Mouse (Mus musculus): Measurements from ENCODE around the gene Sesn1. TPM values are rescaled to one million over a fixed set of nuclear protein-coding genes. Genes with fewer than 3 reads are reported as not detected.

The Sesn1 gene
- polyA plus RNA-seq, 1 experiment from 2014 or later = 44.2 TPM

DNA sequence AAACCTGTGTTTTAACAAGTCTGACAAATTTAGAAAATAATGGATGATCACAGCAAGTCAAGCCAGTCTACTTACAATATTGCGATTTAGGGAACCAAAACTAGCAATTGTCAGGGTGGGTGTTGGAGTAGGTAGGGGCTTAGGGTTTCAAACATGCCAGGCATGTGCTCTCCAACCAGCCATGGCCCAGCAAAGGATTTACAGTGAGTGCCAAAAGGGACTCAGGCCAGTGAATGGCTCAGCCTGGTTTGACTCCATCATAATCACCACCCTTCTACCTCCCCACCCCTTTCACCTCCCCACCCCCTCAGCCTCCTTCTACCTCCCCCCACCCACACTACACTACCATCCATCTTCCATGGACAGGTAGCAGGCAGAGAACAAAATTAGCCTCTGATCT, 69.9 kb downstream of the Sesn1 start:
- no peaks in the 10 kb centered on the region for H3K36me3 ChIP-seq (ENCODE audit: poor library complexity, severe bottlenecking)
- no peak for ATAC-seq
- WGBS = 97% methylated on average over 1 of the region's 1 CpGs

DNA sequence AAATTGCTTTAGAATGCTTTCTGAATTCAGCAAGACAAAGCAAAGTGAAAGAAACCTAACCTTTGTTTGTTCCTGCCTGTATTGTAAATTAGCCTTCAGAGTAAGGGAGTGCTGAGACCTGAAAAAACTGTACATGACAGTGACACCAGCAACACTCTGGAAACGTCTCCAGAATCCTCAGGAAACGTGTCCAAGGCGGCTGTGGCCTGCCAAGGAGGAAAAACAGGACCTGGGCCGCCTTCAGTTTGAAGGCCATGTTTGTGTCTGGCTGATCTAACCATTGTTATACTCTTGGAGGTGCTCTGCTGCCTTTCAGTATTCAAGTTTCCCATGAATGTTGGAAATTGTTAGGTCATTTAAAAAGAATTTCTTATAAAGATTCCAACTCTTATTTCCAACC, 70.5 kb downstream of the Sesn1 start:
- Histone ChIP-seq H3K4me2 (no peak overlapping the region), H3K27ac (no peak overlapping the region), H3K36me3 (ENCODE audit: poor library complexity, severe bottlenecking) (no peaks in the 10 kb centered on the region), H3K27me3 (no peaks in the 10 kb centered on the region), H3K4me1 (peaks cover 10% of the 10 kb centered on the region), H3K4me3 (no peak overlapping the region), H3K9ac (no peak overlapping the region), H3K9me3 (replicated peaks) (no peaks in the 10 kb centered on the region)
- 59% methylated on average over 4 of the region's 4 CpGs for WGBS
- ATAC-seq = no peak

More for the DNA sequence above, 69.9 kb downstream of the Sesn1 start:
- Histone ChIP-seq H3K9me3 (replicated peaks) (no peaks in the 10 kb centered on the region), H3K27ac (no peak overlapping the region), H3K9ac (no peak overlapping the region), H3K4me1 (peaks cover 10% of the 10 kb centered on the region), H3K4me2 (no peak overlapping the region), H3K4me3 (no peak overlapping the region), H3K27me3 (no peaks in the 10 kb centered on the region)

- peaks cover 10% of the 10 kb centered on the region for H3K4me1 ChIP-seq
- no peak overlapping the region for H3K9ac ChIP-seq
- H3K4me3 ChIP-seq = no peak overlapping the region
- no peak overlapping the region for H3K27ac ChIP-seq
- 21% methylated on average over 1 of the region's 1 CpGs for WGBS
- H3K9me3 ChIP-seq (replicated peaks) = no peaks in the 10 kb centered on the region
- H3K4me2 ChIP-seq = no peak overlapping the region
- no peaks in the 10 kb centered on the region for H3K36me3 ChIP-seq (ENCODE audit: poor library complexity, severe bottlenecking)
- no peak for ATAC-seq
- no peaks in the 10 kb centered on the region for H3K27me3 ChIP-seq
These were observed 71.0 kb downstream of the Sesn1 start for GRCm38 (mm10) chr10:41880777-41881176.

- no peak overlapping the region for H3K9ac ChIP-seq
- H3K36me3 ChIP-seq (ENCODE audit: poor library complexity, severe bottlenecking) = no peaks in the 10 kb centered on the region
- no peaks in the 10 kb centered on the region for H3K27me3 ChIP-seq
- H3K4me3 ChIP-seq = no peak overlapping the region
- H3K9me3 ChIP-seq (replicated peaks) = no peaks in the 10 kb centered on the region
- no peak overlapping the region for H3K4me2 ChIP-seq
- no peak overlapping the region for H3K27ac ChIP-seq
- ATAC-seq = no peak; the same call in 1 of the 2 replicates
- H3K4me1 ChIP-seq = peaks cover 10% of the 10 kb centered on the region
- 11% methylated on average over 4 of the region's 4 CpGs for whole genome bisulfite sequencing
These were observed 71.7 kb downstream of the Sesn1 start for GRCm38 (mm10) chr10:41881438-41881837.

DNA sequence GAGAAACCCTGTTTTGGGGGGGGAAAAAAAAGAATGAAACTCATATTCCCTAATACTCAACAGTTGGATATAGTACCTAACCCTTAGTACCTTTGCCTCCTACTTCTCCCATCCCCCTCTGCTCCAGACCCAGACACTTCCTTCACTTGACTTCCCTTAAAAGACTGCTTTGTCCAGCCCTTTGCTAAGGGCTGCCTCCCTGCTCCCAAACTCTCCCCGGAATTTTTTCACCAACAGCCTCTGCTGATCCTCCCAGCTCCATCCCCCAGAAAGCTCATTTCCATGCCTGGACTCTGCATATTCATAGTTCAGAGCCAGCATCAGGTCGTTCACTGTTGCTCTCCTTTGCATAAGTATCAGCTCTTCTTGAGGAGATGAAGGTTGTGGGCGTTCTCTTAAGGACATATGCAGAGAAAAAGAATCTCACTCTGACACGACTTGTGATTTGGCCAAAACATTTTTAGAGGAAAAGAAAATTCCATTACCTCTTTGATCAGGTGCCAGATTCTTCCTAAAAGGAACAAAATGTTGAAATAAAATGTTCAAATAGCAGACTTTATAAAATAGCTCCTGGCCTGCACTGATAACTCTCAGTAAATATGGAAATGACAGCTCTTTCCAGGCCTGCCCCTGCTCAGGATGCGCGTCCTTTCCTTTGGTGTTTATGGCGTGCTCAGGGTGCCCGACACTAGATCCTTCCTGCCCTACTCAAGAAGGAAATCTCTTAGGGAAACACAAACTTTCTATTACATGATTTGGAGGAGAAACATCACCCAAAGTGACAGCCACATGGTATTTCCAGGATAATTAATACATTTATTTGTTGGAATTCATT, 74.2 kb downstream of the Sesn1 start:
- 57% methylated on average over 8 of the region's 8 CpGs for WGBS
- Histone ChIP-seq H3K4me1 (peaks cover 23% of the 10 kb centered on the region), H3K9me3 (replicated peaks) (no peaks in the 10 kb centered on the region), H3K36me3 (ENCODE audit: poor library complexity, severe bottlenecking) (no peaks in the 10 kb centered on the region), H3K27me3 (no peaks in the 10 kb centered on the region), H3K27ac (no peak overlapping the region), H3K9ac (no peak overlapping the region), H3K4me3 (no peak overlapping the region), H3K4me2 (no peak overlapping the region)
- ATAC-seq = no peak

DNA sequence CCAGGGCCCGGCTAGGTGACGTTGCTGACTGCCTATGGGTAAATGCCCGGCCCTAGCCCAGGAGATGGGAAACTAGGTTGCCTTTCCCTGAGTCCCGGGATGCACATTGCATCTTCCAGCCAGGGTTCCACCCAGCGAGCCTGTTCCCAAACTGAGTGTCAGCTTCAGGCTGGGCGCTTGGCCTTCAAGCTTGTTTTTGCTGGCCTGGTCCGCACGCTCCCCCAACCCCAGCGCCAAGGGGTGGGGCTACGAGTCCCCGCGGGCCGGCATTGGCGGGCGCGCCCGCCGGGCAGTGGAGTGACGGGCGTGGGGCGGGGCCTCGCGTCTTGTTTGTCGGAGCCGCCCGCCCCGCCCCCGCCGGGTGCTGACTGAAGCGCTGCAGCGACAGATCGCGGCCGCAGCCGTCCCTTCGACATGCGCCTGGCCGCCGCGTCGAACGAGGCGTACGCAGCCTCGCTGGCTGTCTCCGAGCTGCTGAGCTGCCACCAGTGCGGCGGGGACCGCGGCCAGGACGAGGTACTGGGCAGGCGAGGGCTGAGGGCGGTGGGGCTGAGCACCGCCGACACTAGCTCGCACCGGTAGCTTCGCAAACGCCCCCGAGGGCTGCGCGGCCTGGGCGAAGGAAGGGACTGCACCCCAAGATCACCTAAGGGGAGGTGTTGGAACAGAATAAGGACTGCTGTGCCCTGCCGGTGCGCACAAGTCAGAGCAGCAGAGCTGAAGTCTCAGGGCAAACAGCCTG, 77.5 kb downstream of the Sesn1 start:
- ATAC-seq = peak; percentile 98
- peak overlapping the region; percentile 76 for H3K4me2 ChIP-seq
- WGBS = 1% methylated on average over 52 of the region's 65 CpGs

DNA sequence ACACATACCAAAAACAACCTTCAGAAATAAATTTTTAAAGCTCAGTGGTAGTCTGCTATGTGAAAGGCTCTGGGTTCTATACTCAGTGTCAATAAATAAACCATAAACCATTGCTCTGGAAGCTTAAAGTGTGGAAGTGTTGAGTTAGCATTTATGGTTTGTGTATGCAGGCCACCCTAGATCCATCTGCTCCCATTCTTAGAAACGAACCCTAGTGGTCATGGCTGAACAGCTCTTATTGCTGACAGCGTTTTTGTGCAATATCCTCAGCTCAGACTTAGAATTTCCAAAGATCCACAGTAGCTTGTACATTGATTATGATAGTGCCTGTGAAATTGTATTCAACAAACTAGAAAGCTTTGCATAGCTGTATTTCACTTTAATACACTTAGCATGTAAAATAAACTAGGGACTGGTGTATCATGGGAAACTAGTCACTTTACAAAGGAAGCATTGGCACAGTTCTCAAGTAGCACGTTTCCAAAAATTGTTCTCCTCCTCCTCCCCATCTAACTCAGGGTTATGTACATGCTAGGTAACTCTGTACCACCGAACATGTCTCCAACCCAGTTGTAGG, 78.7 kb downstream of the Sesn1 start:
- 49% methylated on average over 4 of the region's 4 CpGs for WGBS
- peaks cover 25% of the 10 kb centered on the region for H3K4me1 ChIP-seq
- ATAC-seq = no peak
- no peaks in the 10 kb centered on the region for H3K27me3 ChIP-seq
- H3K36me3 ChIP-seq (ENCODE audit: poor library complexity, severe bottlenecking) = no peaks in the 10 kb centered on the region
- no peak overlapping the region; the same call in 1 of the 2 replicates for H3K27ac ChIP-seq
- no peak overlapping the region for H3K9ac ChIP-seq
- H3K4me3 ChIP-seq = peak overlapping the region; percentile 71
- no peaks in the 10 kb centered on the region for H3K9me3 ChIP-seq (replicated peaks)
- peak overlapping the region; percentile 76 for H3K4me2 ChIP-seq

More for the DNA sequence above, 77.5 kb downstream of the Sesn1 start:
- H3K4me3 ChIP-seq = peak overlapping the region; percentile 71
- no peaks in the 10 kb centered on the region for H3K27me3 ChIP-seq
- no peaks in the 10 kb centered on the region for H3K36me3 ChIP-seq (ENCODE audit: poor library complexity, severe bottlenecking)
- H3K4me1 ChIP-seq = peaks cover 22% of the 10 kb centered on the region
- H3K9me3 ChIP-seq (replicated peaks) = no peaks in the 10 kb centered on the region
- H3K9ac ChIP-seq = peak overlapping the region; percentile 86
- peak overlapping the region; percentile 95 for H3K27ac ChIP-seq

DNA sequence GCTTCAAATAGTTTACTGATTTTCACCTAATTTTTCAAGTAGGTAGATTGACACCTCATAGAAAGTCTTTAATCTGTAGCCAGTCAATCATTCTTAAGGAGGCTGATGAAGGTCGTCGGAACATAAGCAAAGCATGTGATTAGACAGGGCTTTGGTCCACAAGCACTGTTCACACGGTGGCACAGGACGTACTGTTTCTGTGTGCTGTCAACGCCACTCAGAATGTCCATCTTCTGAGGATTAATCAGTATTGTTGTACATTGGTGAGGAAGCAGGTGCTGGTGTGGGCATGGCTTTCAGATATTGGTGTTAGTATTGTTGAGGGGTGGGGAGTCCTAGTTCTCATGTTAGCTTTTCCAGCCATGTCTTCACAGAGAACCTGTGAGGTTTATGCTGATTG, 79.8 kb downstream of the Sesn1 start:
- no peak overlapping the region for H3K4me3 ChIP-seq
- H3K4me2 ChIP-seq = peak overlapping the region; percentile 28; the same call in 1 of the 2 replicates
- peaks cover 36% of the 10 kb centered on the region for H3K4me1 ChIP-seq
- H3K27ac ChIP-seq = no peak overlapping the region
- H3K27me3 ChIP-seq = no peaks in the 10 kb centered on the region
- H3K36me3 ChIP-seq (ENCODE audit: poor library complexity, severe bottlenecking) = no peaks in the 10 kb centered on the region
- no peaks in the 10 kb centered on the region for H3K9me3 ChIP-seq (replicated peaks)
- no peak overlapping the region for H3K9ac ChIP-seq
- no peak for ATAC-seq
- 58% methylated on average over 5 of the region's 5 CpGs for WGBS

- Histone ChIP-seq H3K4me1 (peaks cover 38% of the 10 kb centered on the region), H3K27ac (no peak overlapping the region), H3K9ac (no peak overlapping the region), H3K4me3 (no peak overlapping the region), H3K27me3 (no peaks in the 10 kb centered on the region), H3K9me3 (replicated peaks) (no peaks in the 10 kb centered on the region), H3K4me2 (no peak overlapping the region), H3K36me3 (ENCODE audit: poor library complexity, severe bottlenecking) (no peaks in the 10 kb centered on the region)
- no peak for ATAC-seq
These were observed 80.8 kb downstream of the Sesn1 start for GRCm38 (mm10) chr10:41890537-41890936.

GRCm38 (mm10) chr10:41891312-41891711, 81.6 kb downstream of the Sesn1 start:
- H3K9ac ChIP-seq = no peak overlapping the region
- ATAC-seq = no peak
- no peak overlapping the region for H3K4me3 ChIP-seq
- H3K4me2 ChIP-seq = no peak overlapping the region
- no peaks in the 10 kb centered on the region for H3K27me3 ChIP-seq
- H3K9me3 ChIP-seq (replicated peaks) = no peaks in the 10 kb centered on the region
- H3K36me3 ChIP-seq (ENCODE audit: poor library complexity, severe bottlenecking) = peaks cover 5% of the 10 kb centered on the region
- no peak overlapping the region for H3K27ac ChIP-seq
- 89% methylated on average over 4 of the region's 4 CpGs for WGBS
- H3K4me1 ChIP-seq = peaks cover 38% of the 10 kb centered on the region

DNA sequence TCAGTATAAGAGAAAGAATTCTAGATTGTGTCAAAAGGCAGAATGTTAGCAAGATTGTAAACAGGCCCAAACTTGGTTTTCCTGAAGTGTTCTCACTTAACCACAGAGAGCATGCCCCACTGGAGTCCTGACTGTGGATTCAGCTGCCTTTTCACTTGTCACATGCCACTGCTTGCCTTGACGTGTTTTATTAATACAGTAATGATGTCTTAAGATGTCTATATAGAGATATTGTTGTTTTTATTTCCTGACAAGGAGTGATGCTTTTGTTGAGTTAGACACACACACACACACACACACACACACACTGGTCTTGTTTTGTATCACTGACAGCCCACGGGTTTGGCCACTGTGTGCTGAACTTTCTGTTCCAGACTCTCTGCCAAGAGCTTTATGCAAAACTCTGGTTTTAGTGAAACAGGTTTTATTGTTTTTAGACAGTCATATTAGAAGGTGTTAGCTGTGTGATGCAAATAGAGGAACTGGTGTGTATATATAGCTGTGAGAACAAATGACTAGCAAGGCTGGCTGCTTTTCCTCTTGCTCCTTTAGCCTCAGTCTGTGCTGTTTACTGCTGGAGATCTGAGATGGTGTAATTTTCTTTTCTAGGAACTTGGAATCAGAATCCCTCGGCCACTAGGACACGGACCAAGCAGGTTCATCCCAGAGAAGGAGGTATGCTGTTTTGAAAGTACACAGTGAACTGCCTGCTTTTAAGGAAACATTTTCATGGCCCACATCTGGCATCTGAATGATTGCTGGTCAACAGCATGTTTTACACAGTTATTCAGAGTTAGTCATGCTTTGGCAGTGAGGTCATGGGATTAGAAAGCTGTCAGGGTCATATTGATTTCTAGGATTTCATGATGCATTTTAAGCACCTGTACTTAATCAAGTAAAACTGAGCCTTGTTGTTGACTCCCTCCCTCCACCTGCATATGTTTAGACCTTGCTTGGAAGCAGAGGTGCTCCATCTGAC, 84.0 kb downstream of the Sesn1 start:
- 61% methylated on average over 4 of the region's 4 CpGs for WGBS
- Histone ChIP-seq H3K9ac (no peak overlapping the region), H3K4me1 (peaks cover 26% of the 10 kb centered on the region), H3K4me3 (no peak overlapping the region), H3K9me3 (replicated peaks) (no peaks in the 10 kb centered on the region), H3K36me3 (ENCODE audit: poor library complexity, severe bottlenecking) (peaks cover 17% of the 10 kb centered on the region), H3K27ac (no peak overlapping the region), H3K27me3 (no peaks in the 10 kb centered on the region), H3K4me2 (no peak overlapping the region)
- no peak for ATAC-seq

Data from forebrain, embryonic 13.5 days (tissue).